Mouse (Mus musculus) cortical plate, adult 2 months (tissue): ENCODE measurements at regions not wholly inside any gene's neighbourhood (a gene's known extent, or its start where the extent isn't known, plus 50 kb on each side); places are given as distances from the start of the nearest gene placed in this dataset.

ENCODE experiments used
- CTCF ChIP-seq: fragments of 200-500 bp; IDR thresholded peaks from 2 replicates; pipeline ENCODE4 v1.5.1; 2011; ENCODE audit warnings: mild to moderate bottlenecking, control low read depth, low read length; ENCODE audit not compliant: insufficient read depth; ENCODE audit errors: extremely low read depth
- POLR2A ChIP-seq: fragments of 200-500 bp; IDR thresholded peaks from 2 replicates; pipeline ENCODE4 v1.6.1; 2011; ENCODE audit warnings: mild to moderate bottlenecking, low read length, control low read depth; ENCODE audit not compliant: insufficient read depth; ENCODE audit errors: extremely low read depth

DNA sequence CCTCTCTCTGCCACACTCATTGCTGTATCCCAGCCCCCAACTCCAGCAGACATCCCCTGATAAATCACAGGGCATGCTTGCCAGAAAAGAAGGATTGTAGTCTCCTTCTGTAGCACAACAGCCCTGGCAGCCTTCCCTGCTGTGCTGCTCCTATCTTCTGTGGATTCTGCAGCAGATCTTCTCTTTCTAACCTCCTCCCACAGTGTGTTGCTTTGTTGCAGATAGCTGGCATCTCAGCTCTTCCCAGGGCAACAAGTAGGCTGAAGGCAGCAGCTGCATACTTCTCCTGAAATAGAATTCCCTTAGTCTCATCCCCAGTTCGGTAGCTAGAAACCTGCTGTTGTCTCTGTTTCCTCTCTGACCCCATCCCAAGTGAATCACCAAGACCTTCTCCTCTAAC lies 77.7 kb downstream of the Amer1 start:
- TF ChIP-seq CTCF (no peak), POLR2A (no peak)
